Mouse (Mus musculus): ENCODE measurements around the gene Cox5a. TPM values are rescaled to one million over a fixed set of nuclear protein-coding genes. Genes with fewer than 3 reads are reported as not detected.
A peak's percentile ranks its signal among the peaks of the same experiment; 100 is the strongest.

The Cox5a gene
- polyA plus RNA-seq, 1 experiment: 594 TPM

GRCm38 (mm10) chr9:57523754-57524153 lies 2.7 kb downstream of the Cox5a start:
- DNase-seq (ENCODE audit: low read depth, low spot score): peak; percentile 48
- 32% methylated on average over 1 of the region's 1 CpGs for WGBS

GRCm38 (mm10) chr9:57524439-57524838 lies 3.4 kb downstream of the Cox5a start:
- no peak for DNase-seq (ENCODE audit: low read depth, low spot score)

GRCm38 (mm10) chr9:57525516-57525915 lies 4.4 kb downstream of the Cox5a start:
- 18% methylated on average over 2 of the region's 2 CpGs for WGBS
- no peak for DNase-seq (ENCODE audit: low read depth, low spot score)

- DNase-seq (ENCODE audit: low read depth, low spot score): no peak
Measured at GRCm38 (mm10) chr9:57526435-57526834, 5.4 kb downstream of the Cox5a start.

- WGBS: 23% methylated on average over 1 of the region's 1 CpGs
- peak; percentile 42 for DNase-seq (ENCODE audit: low read depth, low spot score)
Measured at GRCm38 (mm10) chr9:57531946-57532345, 10.9 kb downstream of the Cox5a start.

GRCm38 (mm10) chr9:57536362-57536761 lies 15.3 kb downstream of the Cox5a start:
- WGBS: 84% methylated on average over 5 of the region's 5 CpGs
- DNase-seq (ENCODE audit: low read depth, low spot score): no peak

GRCm38 (mm10) chr9:57537044-57537727 lies 16.1 kb downstream of the Cox5a start, which contains the start of gene Fam219b:
Fam219b (plus strand) TSS chr9:57537528.
- 1% methylated on average over 45 of the region's 45 CpGs for WGBS
- DNase-seq (ENCODE audit: low read depth, low spot score): peak; percentile 65

GRCm38 (mm10) chr9:57537728-57538181 lies 16.7 kb downstream of the Cox5a start:
- WGBS: 1% methylated on average over 24 of the region's 24 CpGs
- no peak for DNase-seq (ENCODE audit: low read depth, low spot score)

GRCm38 (mm10) chr9:57539550-57539949 lies 18.5 kb downstream of the Cox5a start:
- 81% methylated on average over 2 of the region's 2 CpGs for WGBS
- no peak for DNase-seq (ENCODE audit: low read depth, low spot score)

GRCm38 (mm10) chr9:57541312-57541711 lies 20.2 kb downstream of the Cox5a start:
- DNase-seq (ENCODE audit: low read depth, low spot score): no peak
- 0% methylated on average over 1 of the region's 1 CpGs for WGBS

GRCm38 (mm10) chr9:57543951-57544350 lies 22.9 kb downstream of the Cox5a start:
- no peak for DNase-seq (ENCODE audit: low read depth, low spot score)
- whole genome bisulfite sequencing: 77% methylated on average over 3 of the region's 3 CpGs

- DNase-seq (ENCODE audit: low read depth, low spot score): no peak
Measured at GRCm38 (mm10) chr9:57547287-57547686, 26.2 kb downstream of the Cox5a start.

GRCm38 (mm10) chr9:57547869-57548268 lies 26.8 kb downstream of the Cox5a start:
- WGBS: 63% methylated on average over 11 of the region's 11 CpGs
- DNase-seq (ENCODE audit: low read depth, low spot score): no peak

More at GRCm38 (mm10) chr9:57547287-57547686, 26.2 kb downstream of the Cox5a start:
- WGBS: 27% methylated on average over 5 of the region's 5 CpGs

- no peak for DNase-seq (ENCODE audit: low read depth, low spot score)
- WGBS: 92% methylated on average over 4 of the region's 4 CpGs
Measured at GRCm38 (mm10) chr9:57549186-57549585, 28.1 kb downstream of the Cox5a start.

- 33% methylated on average over 11 of the region's 11 CpGs for WGBS
- DNase-seq (ENCODE audit: low read depth, low spot score): peak; percentile 96
Measured at GRCm38 (mm10) chr9:57550126-57550862, 29.2 kb downstream of the Cox5a start.

GRCm38 (mm10) chr9:57552139-57552887 lies 31.2 kb downstream of the Cox5a start, which contains the start of gene Mpi:
Mpi (minus strand) TSS chr9:57552763.
- under 1% methylated on average over 28 of the region's 28 CpGs for WGBS

GRCm38 (mm10) chr9:57553119-57553518 lies 32.0 kb downstream of the Cox5a start:
- WGBS: 80% methylated on average over 11 of the region's 11 CpGs
- DNase-seq (ENCODE audit: low read depth, low spot score): no peak

More at GRCm38 (mm10) chr9:57552139-57552887, 31.2 kb downstream of the Cox5a start, which contains the start of gene Mpi:
- DNase-seq (ENCODE audit: low read depth, low spot score): no peak

GRCm38 (mm10) chr9:57554753-57555152 lies 33.7 kb downstream of the Cox5a start:
- WGBS: 87% methylated on average over 3 of the region's 3 CpGs

GRCm38 (mm10) chr9:57557215-57557614 lies 36.1 kb downstream of the Cox5a start:
- DNase-seq (ENCODE audit: low read depth, low spot score): no peak
- WGBS: 76% methylated on average over 3 of the region's 3 CpGs

More at GRCm38 (mm10) chr9:57554753-57555152, 33.7 kb downstream of the Cox5a start:
- DNase-seq (ENCODE audit: low read depth, low spot score): no peak

- WGBS: 80% methylated on average over 4 of the region's 4 CpGs
Measured at GRCm38 (mm10) chr9:57558625-57559024, 37.6 kb downstream of the Cox5a start.

More at GRCm38 (mm10) chr9:57558625-57559024, 37.6 kb downstream of the Cox5a start:
- DNase-seq (ENCODE audit: low read depth, low spot score): no peak
